Mouse (Mus musculus): ENCODE measurements around the gene Dnah17. TPM values are rescaled to one million over a fixed set of nuclear protein-coding genes. Genes with fewer than 3 reads are reported as not detected.

Dnah17 gene
- polyA plus RNA-seq, 1 experiment from 2014 or later = 0.10 TPM

DNA sequence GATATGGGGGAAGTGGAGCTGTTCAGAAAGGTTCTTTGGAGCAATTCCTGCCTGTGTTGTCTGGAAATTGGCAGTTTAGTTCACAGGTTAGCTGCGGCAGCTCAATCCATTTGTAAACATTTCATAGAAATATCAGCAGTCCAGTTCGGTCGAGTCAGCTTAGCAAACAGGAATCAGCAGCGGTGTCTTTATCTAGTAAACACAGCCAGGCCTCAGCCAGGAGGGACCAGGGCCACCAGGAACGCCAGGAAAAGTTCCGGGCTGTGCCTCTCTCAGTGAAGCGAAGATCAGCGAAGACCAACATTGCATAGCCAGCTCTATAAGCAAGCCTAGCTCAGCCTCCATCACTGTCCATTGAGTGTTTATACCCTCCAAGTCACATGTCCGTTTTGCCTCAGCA, 99.3 kb downstream of the Dnah17 start:
- no peaks in the 10 kb centered on the region for H3K36me3 ChIP-seq (ENCODE audit: insufficient read depth, low read length)
- H3K9ac ChIP-seq (replicated peaks; ENCODE audit: low read depth) = no peak overlapping the region
- H3K4me3 ChIP-seq (ENCODE audit: low read depth, low read length) = no peak overlapping the region
- H3K4me1 ChIP-seq (ENCODE audit: insufficient read depth, low read depth, low read length) = no peaks in the 10 kb centered on the region; the same call in 1 of the 2 replicates
- DNase-seq (ENCODE audit: low spot score) (no peak), ATAC-seq (no peak)
- no peak overlapping the region for H3K27ac ChIP-seq (ENCODE audit: low read length)
- H3K27me3 ChIP-seq (replicated peaks; ENCODE audit: insufficient read depth, low read length) = no peaks in the 10 kb centered on the region
- no peak for TF ChIP-seq CTCF (IDR thresholded peaks at IDR 0.05)
- no peak for TF ChIP-seq EP300 (IDR thresholded peaks at IDR 0.05)
- H3K4me2 ChIP-seq (replicated peaks; ENCODE audit: low read depth, low read length) = no peak overlapping the region
- 83% methylated on average over 9 of the region's 9 CpGs for WGBS
- no peaks in the 10 kb centered on the region for H3K9me3 ChIP-seq (ENCODE audit: low read length)

GRCm38 (mm10) chr11:118029170-118029569, 101.3 kb downstream of the Dnah17 start:
- H3K9me3 ChIP-seq (ENCODE audit: low read length) = no peaks in the 10 kb centered on the region
- no peaks in the 10 kb centered on the region for H3K36me3 ChIP-seq (ENCODE audit: insufficient read depth, low read length)
- no peak overlapping the region for H3K27ac ChIP-seq (ENCODE audit: low read length)
- H3K4me3 ChIP-seq (ENCODE audit: low read depth, low read length) = no peak overlapping the region
- no peak overlapping the region for H3K4me2 ChIP-seq (replicated peaks; ENCODE audit: low read depth, low read length)
- 87% methylated on average over 6 of the region's 6 CpGs for WGBS
- H3K4me1 ChIP-seq (ENCODE audit: insufficient read depth, low read depth, low read length) = no peaks in the 10 kb centered on the region
- ATAC-seq = no peak
- H3K27me3 ChIP-seq (replicated peaks; ENCODE audit: insufficient read depth, low read length) = no peaks in the 10 kb centered on the region
- TF ChIP-seq EP300 (IDR thresholded peaks at IDR 0.05) = no peak
- 0 out of 2 replicates have a peak, but pooled peaks have one; percentile 19 for TF ChIP-seq CTCF (IDR thresholded peaks at IDR 0.05)
- H3K9ac ChIP-seq (replicated peaks; ENCODE audit: low read depth) = no peak overlapping the region
- no peak for DNase-seq (ENCODE audit: low spot score)

- WGBS = 64% methylated on average over 2 of the region's 2 CpGs
- no peaks in the 10 kb centered on the region for H3K9me3 ChIP-seq (ENCODE audit: low read length)
- DNase-seq (ENCODE audit: low spot score) (no peak), ATAC-seq (no peak)
- H3K4me1 ChIP-seq (ENCODE audit: insufficient read depth, low read depth, low read length) = no peaks in the 10 kb centered on the region
- no peak overlapping the region for H3K9ac ChIP-seq (replicated peaks; ENCODE audit: low read depth)
- H3K36me3 ChIP-seq (ENCODE audit: insufficient read depth, low read length) = no peaks in the 10 kb centered on the region; the same call in 1 of the 2 replicates
- H3K27ac ChIP-seq (ENCODE audit: low read length) = no peak overlapping the region
- H3K4me2 ChIP-seq (replicated peaks; ENCODE audit: low read depth, low read length) = no peak overlapping the region
- no peak for TF ChIP-seq CTCF (IDR thresholded peaks at IDR 0.05)
- no peak for TF ChIP-seq EP300 (IDR thresholded peaks at IDR 0.05)
- no peak overlapping the region for H3K4me3 ChIP-seq (ENCODE audit: low read depth, low read length)
- H3K27me3 ChIP-seq (replicated peaks; ENCODE audit: insufficient read depth, low read length) = no peaks in the 10 kb centered on the region
Measured at GRCm38 (mm10) chr11:118024111-118024510, 106.3 kb downstream of the Dnah17 start.

DNA sequence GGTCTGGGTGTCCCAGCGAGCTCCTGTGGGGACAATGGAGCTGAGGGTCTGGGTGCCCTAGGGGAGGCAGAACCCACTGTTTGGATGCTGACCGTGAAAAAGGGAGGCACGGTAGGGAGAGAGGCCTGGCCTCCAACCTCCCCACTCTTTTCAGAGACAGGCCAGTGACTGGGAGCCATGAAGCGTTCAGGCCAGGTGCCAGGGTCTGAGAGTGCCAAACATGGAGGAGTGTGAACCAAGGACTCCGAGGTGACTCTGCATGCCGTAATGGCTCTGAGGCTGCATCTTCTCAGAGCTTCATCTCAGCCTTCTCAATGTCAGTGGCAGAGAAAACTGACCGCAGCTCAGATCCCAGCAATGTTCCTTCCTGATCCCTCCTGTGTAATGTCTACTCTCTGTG, 107.0 kb downstream of the Dnah17 start:
- TF ChIP-seq CTCF (IDR thresholded peaks at IDR 0.05) = no peak
- no peak for TF ChIP-seq EP300 (IDR thresholded peaks at IDR 0.05)
- no peak overlapping the region for H3K9ac ChIP-seq (replicated peaks; ENCODE audit: low read depth)
- H3K4me3 ChIP-seq (ENCODE audit: low read depth, low read length) = no peak overlapping the region
- H3K4me1 ChIP-seq (ENCODE audit: insufficient read depth, low read depth, low read length) = no peaks in the 10 kb centered on the region
- no peak for DNase-seq (ENCODE audit: low spot score)
- no peak for ATAC-seq
- H3K27ac ChIP-seq (ENCODE audit: low read length) = no peak overlapping the region
- no peaks in the 10 kb centered on the region; the same call in 1 of the 2 replicates for H3K36me3 ChIP-seq (ENCODE audit: insufficient read depth, low read length)
- no peak overlapping the region for H3K4me2 ChIP-seq (replicated peaks; ENCODE audit: low read depth, low read length)
- H3K9me3 ChIP-seq (ENCODE audit: low read length) = no peaks in the 10 kb centered on the region
- 84% methylated on average over 7 of the region's 7 CpGs for WGBS
- no peaks in the 10 kb centered on the region for H3K27me3 ChIP-seq (replicated peaks; ENCODE audit: insufficient read depth, low read length)

- Histone ChIP-seq H3K36me3 (ENCODE audit: insufficient read depth, low read length) (no peaks in the 10 kb centered on the region; the same call in 1 of the 2 replicates), H3K27ac (ENCODE audit: low read length) (no peak overlapping the region), H3K4me3 (ENCODE audit: low read depth, low read length) (no peak overlapping the region), H3K9me3 (ENCODE audit: low read length) (no peaks in the 10 kb centered on the region), H3K4me1 (ENCODE audit: insufficient read depth, low read depth, low read length) (no peaks in the 10 kb centered on the region), H3K27me3 (replicated peaks; ENCODE audit: insufficient read depth, low read length) (no peaks in the 10 kb centered on the region), H3K9ac (replicated peaks; ENCODE audit: low read depth) (no peak overlapping the region), H3K4me2 (replicated peaks; ENCODE audit: low read depth, low read length) (no peak overlapping the region)
- 42% methylated on average over 1 of the region's 1 CpGs for WGBS
- DNase-seq (ENCODE audit: low spot score) = peak; percentile 77
- ATAC-seq = peak; percentile 72
- peak; percentile 96 for TF ChIP-seq CTCF (IDR thresholded peaks at IDR 0.05)
- no peak for TF ChIP-seq EP300 (IDR thresholded peaks at IDR 0.05)
Measured at GRCm38 (mm10) chr11:118021806-118022205, 108.6 kb downstream of the Dnah17 start.

- H3K4me3 ChIP-seq (ENCODE audit: low read depth, low read length) = no peak overlapping the region
- no peak overlapping the region for H3K4me2 ChIP-seq (replicated peaks; ENCODE audit: low read depth, low read length)
- no peaks in the 10 kb centered on the region for H3K4me1 ChIP-seq (ENCODE audit: insufficient read depth, low read depth, low read length)
- TF ChIP-seq EP300 (IDR thresholded peaks at IDR 0.05) (no peak), CTCF (IDR thresholded peaks at IDR 0.05) (peak; percentile 66)
- no peak overlapping the region for H3K9ac ChIP-seq (replicated peaks; ENCODE audit: low read depth)
- ATAC-seq (no peak), DNase-seq (ENCODE audit: low spot score) (no peak)
- H3K9me3 ChIP-seq (ENCODE audit: low read length) = no peaks in the 10 kb centered on the region
- H3K27me3 ChIP-seq (replicated peaks; ENCODE audit: insufficient read depth, low read length) = no peaks in the 10 kb centered on the region
- 94% methylated on average over 4 of the region's 4 CpGs for WGBS
- no peaks in the 10 kb centered on the region; the same call in 1 of the 2 replicates for H3K36me3 ChIP-seq (ENCODE audit: insufficient read depth, low read length)
- no peak overlapping the region for H3K27ac ChIP-seq (ENCODE audit: low read length)
Measured at GRCm38 (mm10) chr11:118018328-118018727, 112.1 kb downstream of the Dnah17 start.
